Mouse (Mus musculus): ENCODE measurements around the gene St3gal3. TPM values are rescaled to one million over a fixed set of nuclear protein-coding genes. Genes with fewer than 3 reads are reported as not detected.

The St3gal3 gene
- polyA plus RNA-seq, 1 experiment from 2014 or later: 5.1 TPM

DNA sequence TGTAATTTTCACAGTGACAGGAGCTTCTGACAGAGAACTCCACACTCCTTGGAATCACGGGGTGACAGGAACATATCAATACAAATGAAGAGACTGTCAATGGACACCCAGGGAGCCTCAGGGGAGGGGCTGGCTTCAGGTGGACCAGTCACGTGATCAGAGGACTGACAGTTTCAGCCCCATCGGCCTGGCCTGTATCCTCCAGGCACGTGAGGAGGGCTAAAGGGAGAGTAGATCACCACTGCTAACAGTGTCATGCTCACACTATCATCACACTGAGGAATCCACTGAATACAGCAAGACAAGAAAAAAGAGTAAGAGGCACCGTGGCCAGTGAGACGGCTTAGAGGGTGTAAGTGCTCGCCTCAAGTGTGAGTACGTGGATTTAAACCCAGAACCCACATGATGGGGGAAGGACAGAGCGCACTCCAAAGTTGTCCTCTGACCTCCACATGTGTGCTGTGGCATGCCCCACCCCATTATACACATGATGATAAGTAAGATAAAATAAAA, 124.0 kb downstream of the St3gal3 start:
- WGBS (ENCODE audit: insufficient replicate concordance): 85% methylated on average over 9 of the region's 9 CpGs
- Histone ChIP-seq H3K4me3 (ENCODE audit: low read depth, low read length) (no peak overlapping the region), H3K4me1 (ENCODE audit: insufficient read depth) (no peaks in the 10 kb centered on the region), H3K4me2 (ENCODE audit: low read depth, low read length) (no peak overlapping the region), H3K36me3 (replicated peaks; ENCODE audit: insufficient read depth, low read length) (no peaks in the 10 kb centered on the region), H3K9me3 (ENCODE audit: low read length) (no peaks in the 10 kb centered on the region), H3K27ac (ENCODE audit: low read depth) (no peak overlapping the region), H3K9ac (replicated peaks) (no peak overlapping the region), H3K27me3 (ENCODE audit: insufficient read depth, low read length) (no peaks in the 10 kb centered on the region)
- ATAC-seq (no peak), DNase-seq (no peak)
- no peak for TF ChIP-seq EP300 (IDR thresholded peaks at IDR 0.05; ENCODE audit: low read depth)
- TF ChIP-seq CTCF (IDR thresholded peaks at IDR 0.05; ENCODE audit: low read depth): no peak

DNA sequence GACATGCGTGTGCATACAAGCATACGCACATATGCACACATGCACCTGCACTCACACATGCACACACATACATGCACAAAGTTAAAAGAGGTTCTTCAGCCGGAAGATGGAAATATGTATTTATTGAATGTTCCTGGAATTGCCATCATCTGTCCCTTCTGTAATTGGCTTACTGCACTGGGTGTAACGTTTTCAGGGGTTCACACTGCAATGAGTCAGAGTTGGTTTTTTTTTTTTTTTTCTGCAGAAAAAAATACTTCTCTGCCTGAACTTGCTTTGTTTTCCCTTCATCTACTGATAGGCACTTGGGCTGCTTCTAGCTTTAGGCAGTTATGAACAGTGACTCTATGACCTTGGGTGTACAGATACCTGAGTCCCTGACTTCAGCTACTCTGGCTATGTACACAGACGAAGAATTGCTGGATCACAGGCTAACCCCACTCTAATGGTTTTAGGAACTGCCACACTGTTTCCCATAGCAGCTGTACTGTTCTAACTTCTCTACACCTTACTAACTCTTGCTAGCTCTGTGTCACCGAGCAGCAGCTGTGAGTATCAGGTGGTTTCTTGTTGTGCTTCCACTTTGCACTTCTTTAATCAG, 126.2 kb downstream of the St3gal3 start:
- no peaks in the 10 kb centered on the region for H3K4me1 ChIP-seq (ENCODE audit: insufficient read depth)
- ATAC-seq: no peak
- no peak overlapping the region for H3K4me2 ChIP-seq (ENCODE audit: low read depth, low read length)
- no peak overlapping the region for H3K4me3 ChIP-seq (ENCODE audit: low read depth, low read length)
- TF ChIP-seq CTCF (IDR thresholded peaks at IDR 0.05; ENCODE audit: low read depth) (no peak), EP300 (IDR thresholded peaks at IDR 0.05; ENCODE audit: low read depth) (no peak)
- DNase-seq: no peak
- H3K9ac ChIP-seq (replicated peaks): no peak overlapping the region
- H3K27ac ChIP-seq (ENCODE audit: low read depth): no peak overlapping the region
- H3K9me3 ChIP-seq (ENCODE audit: low read length): no peaks in the 10 kb centered on the region
- WGBS (ENCODE audit: insufficient replicate concordance): 68% methylated on average over 6 of the region's 6 CpGs
- H3K36me3 ChIP-seq (replicated peaks; ENCODE audit: insufficient read depth, low read length): no peaks in the 10 kb centered on the region
- H3K27me3 ChIP-seq (ENCODE audit: insufficient read depth, low read length): no peaks in the 10 kb centered on the region

DNA sequence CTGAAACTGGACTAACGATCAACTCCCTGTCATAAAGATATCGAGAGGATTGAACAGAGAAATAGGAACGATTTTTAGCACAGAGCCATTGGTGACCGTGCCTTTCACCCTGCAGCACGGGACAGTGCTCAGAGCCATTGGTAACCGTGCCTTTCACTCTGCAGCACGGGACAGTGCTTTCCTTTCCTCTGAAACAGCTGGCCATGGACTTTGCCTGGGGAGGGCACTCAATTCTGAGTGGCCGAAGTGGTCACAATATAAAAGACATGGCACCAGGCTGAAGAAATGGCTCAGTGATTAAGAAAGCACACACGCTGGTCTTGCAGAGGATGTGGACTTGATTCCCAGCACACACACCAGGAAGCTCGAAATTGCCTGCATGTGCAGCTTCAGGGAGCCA, 133.4 kb downstream of the St3gal3 start:
- ATAC-seq: no peak

DNA sequence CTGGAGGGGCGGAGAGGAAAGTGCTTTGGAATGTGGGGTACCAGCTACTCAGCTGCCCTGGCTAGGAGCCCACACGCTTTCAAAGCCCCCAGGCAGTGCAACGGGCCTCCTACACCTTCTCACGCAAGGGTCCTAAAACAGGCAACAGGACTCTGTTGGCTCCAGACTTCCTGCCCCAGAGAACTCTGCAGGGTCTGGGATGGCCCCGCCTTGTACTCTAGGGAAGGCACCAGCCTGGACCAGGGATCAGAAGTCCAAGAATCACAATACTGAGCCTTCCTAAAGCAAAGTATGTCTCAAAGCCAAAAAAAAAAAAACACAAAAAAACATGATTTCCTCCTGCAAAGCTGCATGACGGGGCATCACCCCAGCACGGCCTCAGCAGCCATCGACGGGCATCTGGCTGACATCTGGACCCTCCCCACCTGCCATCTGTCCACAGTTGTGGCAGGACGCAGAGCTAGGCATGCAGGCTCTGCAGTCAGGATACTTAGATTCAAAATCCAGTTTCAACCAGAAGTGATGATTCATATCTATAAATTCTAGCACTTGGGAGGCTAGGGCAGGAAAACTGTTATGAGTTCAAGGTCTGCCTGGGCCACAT, 134.0 kb downstream of the St3gal3 start:
- Histone ChIP-seq H3K4me2 (ENCODE audit: low read depth, low read length) (no peak overlapping the region), H3K9ac (replicated peaks) (no peak overlapping the region), H3K4me1 (ENCODE audit: insufficient read depth) (peaks cover 14% of the 10 kb centered on the region), H3K9me3 (ENCODE audit: low read length) (no peaks in the 10 kb centered on the region), H3K36me3 (replicated peaks; ENCODE audit: insufficient read depth, low read length) (no peaks in the 10 kb centered on the region), H3K27me3 (ENCODE audit: insufficient read depth, low read length) (no peaks in the 10 kb centered on the region), H3K4me3 (ENCODE audit: low read depth, low read length) (no peak overlapping the region), H3K27ac (ENCODE audit: low read depth) (no peak overlapping the region)
- TF ChIP-seq EP300 (IDR thresholded peaks at IDR 0.05; ENCODE audit: low read depth) (no peak), CTCF (IDR thresholded peaks at IDR 0.05; ENCODE audit: low read depth) (no peak)
- ATAC-seq (no peak), DNase-seq (no peak)
- 73% methylated on average over 10 of the region's 10 CpGs for WGBS (ENCODE audit: insufficient replicate concordance)

More for the DNA sequence above, 133.4 kb downstream of the St3gal3 start:
- 62% methylated on average over 10 of the region's 10 CpGs for WGBS (ENCODE audit: insufficient replicate concordance)
- no peaks in the 10 kb centered on the region for H3K27me3 ChIP-seq (ENCODE audit: insufficient read depth, low read length)
- no peaks in the 10 kb centered on the region for H3K9me3 ChIP-seq (ENCODE audit: low read length)
- H3K4me2 ChIP-seq (ENCODE audit: low read depth, low read length): no peak overlapping the region
- no peak overlapping the region for H3K9ac ChIP-seq (replicated peaks)
- H3K4me3 ChIP-seq (ENCODE audit: low read depth, low read length): no peak overlapping the region
- H3K36me3 ChIP-seq (replicated peaks; ENCODE audit: insufficient read depth, low read length): no peaks in the 10 kb centered on the region
- TF ChIP-seq EP300 (IDR thresholded peaks at IDR 0.05; ENCODE audit: low read depth) (no peak), CTCF (IDR thresholded peaks at IDR 0.05; ENCODE audit: low read depth) (no peak)
- H3K27ac ChIP-seq (ENCODE audit: low read depth): no peak overlapping the region
- DNase-seq: no peak
- peaks cover 14% of the 10 kb centered on the region for H3K4me1 ChIP-seq (ENCODE audit: insufficient read depth)

DNA sequence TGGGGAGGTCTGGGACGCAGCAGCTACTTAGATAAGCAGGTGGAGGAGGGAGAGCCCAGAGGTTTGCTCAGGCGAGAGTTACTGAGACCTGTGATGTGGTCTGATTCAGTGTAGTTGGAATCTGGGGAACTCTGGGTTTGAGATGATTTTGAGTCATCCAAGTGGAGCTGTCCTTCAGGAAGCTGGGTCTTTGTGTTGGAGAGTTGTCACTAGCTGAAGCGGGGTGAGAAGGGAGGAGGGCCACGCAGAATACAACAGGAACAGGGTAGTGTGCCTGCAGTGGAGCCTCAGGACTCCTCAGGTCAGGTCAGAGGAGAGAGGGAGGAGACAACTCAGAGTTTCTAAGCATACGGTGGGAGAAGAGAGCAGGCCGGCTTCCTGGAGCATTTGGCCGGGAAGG, 134.8 kb downstream of the St3gal3 start:
- no peak for DNase-seq
- no peak overlapping the region for H3K9ac ChIP-seq (replicated peaks)
- no peaks in the 10 kb centered on the region for H3K9me3 ChIP-seq (ENCODE audit: low read length)
- no peak for ATAC-seq
- TF ChIP-seq CTCF (IDR thresholded peaks at IDR 0.05; ENCODE audit: low read depth) (no peak), EP300 (IDR thresholded peaks at IDR 0.05; ENCODE audit: low read depth) (no peak)
- 61% methylated on average over 7 of the region's 7 CpGs for WGBS (ENCODE audit: insufficient replicate concordance)
- H3K27ac ChIP-seq (ENCODE audit: low read depth): no peak overlapping the region
- no peaks in the 10 kb centered on the region for H3K36me3 ChIP-seq (replicated peaks; ENCODE audit: insufficient read depth, low read length)
- peaks cover 14% of the 10 kb centered on the region for H3K4me1 ChIP-seq (ENCODE audit: insufficient read depth)
- H3K4me2 ChIP-seq (ENCODE audit: low read depth, low read length): no peak overlapping the region
- no peaks in the 10 kb centered on the region for H3K27me3 ChIP-seq (ENCODE audit: insufficient read depth, low read length)
- no peak overlapping the region for H3K4me3 ChIP-seq (ENCODE audit: low read depth, low read length)

DNA sequence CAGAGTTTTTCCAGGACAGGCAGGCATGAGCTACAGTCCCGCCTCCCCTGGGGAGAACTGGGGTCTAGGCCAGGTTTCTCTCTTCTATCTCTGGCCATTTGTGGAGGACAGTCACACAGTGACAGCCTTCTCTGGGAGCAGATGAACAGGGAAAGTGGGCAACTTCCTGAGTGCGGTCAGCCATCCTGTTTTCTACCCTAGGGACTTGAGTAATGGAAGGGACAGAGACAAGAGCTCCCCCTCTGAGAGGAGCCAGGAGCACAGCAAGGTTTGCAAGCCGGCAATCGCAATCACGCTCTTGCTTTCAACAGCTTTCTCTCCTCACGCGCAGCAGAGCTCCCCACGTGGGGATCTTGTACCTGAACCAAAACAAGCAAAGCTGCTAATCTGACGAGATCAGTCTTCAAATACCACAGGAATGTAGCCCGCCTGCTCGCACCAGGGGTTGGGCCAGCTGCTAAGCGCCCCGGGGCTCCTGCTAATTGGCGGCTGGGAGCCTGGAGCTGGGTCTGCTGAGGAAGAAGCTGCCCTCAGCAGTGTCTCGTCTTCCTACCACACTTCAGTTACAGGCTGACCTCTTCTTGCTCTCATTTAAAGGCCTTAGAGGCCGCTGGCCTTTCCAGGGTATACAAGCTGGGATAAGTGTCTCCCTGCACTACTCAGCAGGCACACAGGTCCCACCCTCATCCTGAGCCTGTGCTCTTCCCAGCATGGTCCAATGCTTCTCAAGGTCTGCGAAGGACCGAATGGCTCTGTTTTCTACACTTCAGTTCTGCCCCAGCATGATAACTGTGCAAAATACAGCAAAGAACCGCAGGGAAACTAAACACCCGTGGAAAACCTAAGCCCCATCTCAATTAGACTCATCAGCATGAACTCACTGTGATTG, 137.1 kb downstream of the St3gal3 start:
- H3K4me2 ChIP-seq (ENCODE audit: low read depth, low read length): peak overlapping the region; percentile 22; the same call in 1 of the 2 replicates
- H3K9me3 ChIP-seq (ENCODE audit: low read length): no peaks in the 10 kb centered on the region
- no peaks in the 10 kb centered on the region for H3K27me3 ChIP-seq (ENCODE audit: insufficient read depth, low read length)
- H3K9ac ChIP-seq (replicated peaks): 0 out of 2 replicates have a peak overlapping the region, but pooled peaks have one; percentile 5
- 24% methylated on average over 20 of the region's 20 CpGs for WGBS (ENCODE audit: insufficient replicate concordance)
- ATAC-seq (peak; percentile 64), DNase-seq (peak; percentile 39)
- TF ChIP-seq EP300 (IDR thresholded peaks at IDR 0.05; ENCODE audit: low read depth) (no peak), CTCF (IDR thresholded peaks at IDR 0.05; ENCODE audit: low read depth) (peak; percentile 15; the same call in 1 of the 2 replicates)
- no peaks in the 10 kb centered on the region for H3K36me3 ChIP-seq (replicated peaks; ENCODE audit: insufficient read depth, low read length)
- H3K27ac ChIP-seq (ENCODE audit: low read depth): no peak overlapping the region
- H3K4me3 ChIP-seq (ENCODE audit: low read depth, low read length): no peak overlapping the region
- H3K4me1 ChIP-seq (ENCODE audit: insufficient read depth): peaks cover 14% of the 10 kb centered on the region
